Mouse (Mus musculus) hindlimb bud, embryonic 11.5 days (tissue): ENCODE results near the gene Notch2.

Experiments used
- DNase-seq: peaks from one replicate; pipeline ENCODE4 v3.0.0-alpha.2; 2012; ENCODE audit warnings: low read depth, low spot score; ENCODE audit errors: extremely low spot score

Notch2 gene

GRCm38 (mm10) chr3:97993920-97994545 lies 19.3 kb upstream of the Notch2 start:
- DNase-seq = no peak

GRCm38 (mm10) chr3:97994818-97995217 lies 18.5 kb upstream of the Notch2 start:
- no peak for DNase-seq

- no peak for DNase-seq
Observed at GRCm38 (mm10) chr3:97998349-97998748, 15.0 kb upstream of the Notch2 start.

GRCm38 (mm10) chr3:98003558-98003957 lies 9.8 kb upstream of the Notch2 start:
- DNase-seq = no peak

- DNase-seq = no peak
Observed at GRCm38 (mm10) chr3:98004231-98004630, 9.1 kb upstream of the Notch2 start.

GRCm38 (mm10) chr3:98005306-98005705 lies 8.0 kb upstream of the Notch2 start:
- DNase-seq = no peak

GRCm38 (mm10) chr3:98006046-98006691 lies 7.2 kb upstream of the Notch2 start:
- DNase-seq = no peak

- DNase-seq = no peak
Observed at GRCm38 (mm10) chr3:98006973-98007372, 6.4 kb upstream of the Notch2 start.

- DNase-seq = no peak
Observed at GRCm38 (mm10) chr3:98008143-98008542, 5.2 kb upstream of the Notch2 start.

GRCm38 (mm10) chr3:98009190-98009840 lies 4.0 kb upstream of the Notch2 start:
- DNase-seq = no peak

- no peak for DNase-seq
Observed at GRCm38 (mm10) chr3:98013086-98013400, 284 bp upstream of the Notch2 start.

GRCm38 (mm10) chr3:98015205-98016171 lies 2.2 kb downstream of the Notch2 start:
- no peak for DNase-seq

- DNase-seq = no peak
Observed at GRCm38 (mm10) chr3:98016901-98017591, 3.7 kb downstream of the Notch2 start.

- no peak for DNase-seq
Observed at GRCm38 (mm10) chr3:98018187-98018586, 4.9 kb downstream of the Notch2 start.

- DNase-seq = no peak
Observed at GRCm38 (mm10) chr3:98020431-98021229, 7.3 kb downstream of the Notch2 start.

- DNase-seq = no peak
Observed at GRCm38 (mm10) chr3:98024288-98024848, 11.0 kb downstream of the Notch2 start.

- DNase-seq = no peak
Observed at GRCm38 (mm10) chr3:98025521-98025920, 12.2 kb downstream of the Notch2 start.

GRCm38 (mm10) chr3:98025921-98026880 lies 12.9 kb downstream of the Notch2 start:
- no peak for DNase-seq
